Mouse (Mus musculus) right cerebral cortex, postnatal 36 days (tissue): ENCODE data around the gene Palld.

Experiments used
- DNase-seq, 2 experiments: peaks; one replicate each; pipeline ENCODE4 v3.0.0; 2022; ENCODE audit warnings: low spot score in 2 of 2, mixed read lengths in 1 of 2

Palld gene

DNA sequence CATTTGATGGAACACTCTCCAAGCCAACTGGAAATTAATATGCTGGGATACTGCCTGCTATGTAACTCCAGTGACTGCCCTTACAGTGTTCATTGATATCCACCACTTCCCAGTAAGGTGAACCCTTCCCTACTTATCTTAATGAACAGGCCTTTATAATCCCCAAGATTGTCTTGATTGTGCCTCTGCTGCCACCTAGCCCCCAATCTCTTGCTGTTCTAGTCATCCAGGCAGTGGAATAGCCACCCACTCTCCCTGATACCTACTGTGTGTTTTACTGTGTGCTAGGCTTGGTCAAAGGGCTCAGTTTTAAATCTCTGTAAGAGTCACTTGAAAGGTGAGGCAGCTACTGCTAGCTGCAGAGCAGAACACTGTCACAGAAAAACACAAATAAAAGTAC, 216.2 kb downstream of the Palld start:
- no peak for DNase-seq

- no peak for DNase-seq
These were observed 217.2 kb downstream of the Palld start for GRCm38 (mm10) chr8:61685280-61685679.

GRCm38 (mm10) chr8:61684280-61684939, 218.1 kb downstream of the Palld start:
- no peak for DNase-seq

- no peak for DNase-seq
These were observed 219.6 kb downstream of the Palld start for GRCm38 (mm10) chr8:61682902-61683301.

DNA sequence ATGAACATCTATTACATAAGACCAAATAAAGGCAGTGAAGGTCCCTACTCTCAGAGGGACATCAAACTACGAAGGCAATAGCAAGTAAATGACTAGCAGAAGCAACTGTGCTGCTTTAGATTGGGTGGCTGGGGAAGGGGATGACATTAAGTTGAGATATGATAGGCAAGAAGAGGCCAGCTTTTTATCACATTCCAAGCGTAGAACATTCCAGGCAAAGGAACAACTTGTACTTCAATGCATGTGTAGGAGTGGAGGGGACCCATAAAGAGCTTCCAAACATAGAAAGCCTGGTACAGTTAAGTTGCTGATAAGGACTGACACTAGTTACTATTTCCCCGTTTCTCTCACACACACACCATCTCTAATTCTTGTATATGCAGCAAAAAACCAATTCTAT, 221.3 kb downstream of the Palld start:
- no peak for DNase-seq

DNA sequence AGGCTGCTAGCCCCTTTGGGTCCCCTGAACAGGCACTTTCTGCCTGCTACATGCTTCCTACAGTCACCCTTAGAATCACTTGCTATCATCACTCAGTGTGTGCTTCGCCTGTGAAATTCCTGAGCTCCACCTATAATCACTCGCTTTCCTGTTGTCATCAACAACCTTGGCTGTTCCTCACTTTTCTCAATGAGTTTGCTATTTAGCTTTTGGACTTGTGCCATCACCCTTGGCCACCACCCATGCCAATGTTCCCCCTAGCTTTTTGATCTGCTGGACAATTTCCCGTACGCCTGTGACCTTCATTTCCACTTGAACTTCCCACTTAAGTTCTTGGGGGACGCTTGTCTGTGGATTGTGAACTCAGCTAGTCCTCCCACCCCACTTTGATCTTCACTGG, 225.3 kb downstream of the Palld start:
- no peak for DNase-seq

- no peak for DNase-seq
These were observed 231.3 kb downstream of the Palld start for GRCm38 (mm10) chr8:61671151-61671550.

DNA sequence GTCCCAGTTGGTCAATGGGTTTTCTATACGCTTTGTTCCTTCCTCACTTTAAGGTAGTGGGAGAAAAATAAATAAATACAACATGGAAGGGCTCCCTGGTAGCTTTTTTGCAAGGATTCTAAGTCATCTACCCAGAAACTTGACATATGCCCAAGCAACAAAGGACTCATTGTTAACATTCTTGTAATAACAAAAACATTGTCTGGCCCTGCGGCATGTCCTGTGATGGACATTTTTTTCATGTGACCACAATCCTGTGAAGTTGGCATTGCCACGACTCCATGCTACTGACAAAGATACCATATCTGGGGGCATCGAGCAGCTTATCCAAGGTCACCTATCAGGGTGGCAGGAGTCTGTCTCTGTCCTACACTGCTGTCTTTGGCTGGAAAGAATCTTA, 232.1 kb downstream of the Palld start:
- DNase-seq = no peak

- no peak for DNase-seq
These were observed 235.6 kb downstream of the Palld start for GRCm38 (mm10) chr8:61666919-61667318.

DNA sequence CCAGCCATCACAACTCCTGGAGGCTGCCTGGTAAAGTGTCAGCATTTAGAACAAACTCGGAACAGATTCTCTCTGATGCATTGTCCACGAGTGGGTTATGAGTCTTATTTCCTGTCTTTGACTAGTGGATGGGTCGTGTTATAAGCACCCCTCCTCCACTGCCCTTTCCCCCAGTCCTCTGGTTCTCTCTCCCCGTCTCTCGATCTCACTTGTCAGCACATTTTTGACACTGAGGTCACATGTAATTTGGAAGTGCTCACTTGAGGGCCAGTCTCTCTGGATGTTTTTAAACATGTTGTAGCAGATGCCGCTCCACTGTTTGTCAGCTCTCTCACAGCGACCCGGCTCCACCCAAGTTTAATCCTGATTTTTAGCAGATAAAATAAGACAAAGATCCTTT, 237.5 kb downstream of the Palld start:
- DNase-seq = no peak

DNA sequence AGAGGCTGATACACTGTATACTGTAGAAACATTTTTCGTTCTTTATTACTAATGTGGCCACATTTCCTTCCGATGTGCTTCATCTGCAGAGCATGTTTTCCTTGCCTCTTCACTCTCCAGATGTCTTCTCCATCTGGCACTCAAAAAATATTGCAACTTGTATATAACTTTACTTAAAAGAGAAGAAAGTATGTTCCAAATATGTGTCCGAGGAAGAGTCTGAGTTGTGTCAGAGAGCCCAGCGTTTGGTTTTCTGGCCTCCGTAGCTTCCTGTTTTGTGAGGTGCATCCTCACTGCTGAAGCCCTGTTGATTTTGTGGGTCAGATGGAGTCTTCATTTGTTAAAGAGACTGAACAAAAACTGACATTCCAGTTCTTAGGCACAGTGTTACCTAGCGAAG, 238.3 kb downstream of the Palld start:
- no peak for DNase-seq

DNA sequence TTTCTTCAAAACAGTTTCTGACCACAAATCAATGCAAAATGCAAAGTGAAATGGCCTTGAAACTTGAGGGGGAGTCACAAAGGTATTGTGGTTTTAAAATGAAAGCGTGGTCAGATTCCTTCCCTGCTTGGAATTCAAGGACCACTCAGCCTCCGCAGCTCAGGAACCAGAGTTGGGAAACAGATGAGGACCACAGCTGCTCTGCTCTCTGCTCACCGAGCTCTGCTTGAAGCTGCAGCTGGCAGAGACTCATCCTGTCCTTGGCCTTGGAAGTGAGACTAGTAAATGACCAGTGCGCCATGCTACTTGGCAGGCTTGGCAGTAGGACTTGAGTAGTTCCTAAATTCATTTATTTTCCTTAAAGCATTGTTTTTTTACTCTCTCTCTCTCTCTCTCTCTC, 239.7 kb downstream of the Palld start:
- no peak for DNase-seq

DNA sequence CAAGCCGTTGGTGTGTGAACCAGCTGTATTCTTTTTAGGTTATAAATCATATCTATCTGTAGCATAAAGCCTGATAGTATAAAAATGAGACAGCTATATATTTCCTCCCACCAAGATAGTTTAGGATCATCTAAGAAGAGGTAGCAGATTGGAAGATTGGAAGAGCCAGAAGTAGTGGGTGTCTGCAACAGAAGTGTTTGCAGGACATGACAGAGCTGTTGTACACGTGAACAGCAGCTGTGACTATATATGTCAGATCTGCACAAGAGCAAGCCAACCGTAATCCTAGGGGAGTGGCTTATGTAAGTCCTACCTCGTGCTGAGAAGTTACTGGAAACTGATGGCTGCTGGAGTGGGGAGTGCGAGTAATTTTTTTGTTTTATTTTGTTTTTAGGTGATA, 240.9 kb downstream of the Palld start:
- DNase-seq = peak in 1 of 2 experiments; percentile 7

GRCm38 (mm10) chr8:61660961-61661360, 241.5 kb downstream of the Palld start:
- DNase-seq = no peak

- DNase-seq = no peak
These were observed 250.5 kb downstream of the Palld start for GRCm38 (mm10) chr8:61651955-61652354.

GRCm38 (mm10) chr8:61646195-61646835, 256.2 kb downstream of the Palld start:
- no peak for DNase-seq

GRCm38 (mm10) chr8:61645642-61646041, 256.8 kb downstream of the Palld start:
- DNase-seq = no peak

GRCm38 (mm10) chr8:61643215-61643614, 259.3 kb downstream of the Palld start:
- no peak for DNase-seq

DNA sequence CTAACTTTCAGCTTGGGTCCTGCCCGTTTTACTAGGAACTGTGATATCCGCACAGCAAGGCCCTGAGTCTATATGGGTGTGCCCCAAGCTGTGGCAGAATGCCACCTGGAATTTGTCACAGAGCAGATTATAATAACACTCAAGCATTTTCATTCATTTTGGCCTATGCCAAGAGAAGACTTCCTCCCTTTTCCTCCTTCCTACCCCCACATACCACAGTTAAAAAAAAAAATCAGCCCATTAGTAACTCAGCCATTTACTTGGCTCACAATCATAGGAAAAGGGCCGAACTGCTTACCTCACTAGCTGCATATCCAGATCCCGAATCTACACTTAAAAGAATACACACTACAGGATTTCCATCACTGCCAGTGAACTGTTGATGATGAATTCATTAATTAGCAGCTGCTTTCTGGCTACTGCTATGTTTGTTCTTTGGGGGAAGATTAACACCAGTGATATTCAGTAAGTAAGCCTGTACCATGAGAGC, 260.1 kb downstream of the Palld start:
- DNase-seq = no peak

GRCm38 (mm10) chr8:61639596-61639995, 262.9 kb downstream of the Palld start:
- no peak for DNase-seq

- no peak for DNase-seq
These were observed 263.5 kb downstream of the Palld start for GRCm38 (mm10) chr8:61639008-61639407.

- no peak for DNase-seq
These were observed 264.8 kb downstream of the Palld start for GRCm38 (mm10) chr8:61637736-61638135.

- DNase-seq = no peak
These were observed 267.7 kb downstream of the Palld start for GRCm38 (mm10) chr8:61634811-61635210.

GRCm38 (mm10) chr8:61632331-61632730, 270.2 kb downstream of the Palld start:
- no peak for DNase-seq
